Mouse (Mus musculus): ENCODE measurements around the gene Atp6v0b. TPM values are rescaled to one million over a fixed set of nuclear protein-coding genes. Genes with fewer than 3 reads are reported as not detected.
A peak's percentile ranks its signal among the peaks of the same experiment; 100 is the strongest.

Atp6v0b gene
- polyA plus RNA-seq, 1 experiment from 2014 or later, result 224 TPM

- Histone ChIP-seq H3K4me1 (ENCODE audit: control insufficient read depth, insufficient read depth, low read length) (peaks cover 33% of the 10 kb centered on the region), H3K9ac (ENCODE audit: low read length) (peak overlapping the region; percentile 93), H3K27me3 (ENCODE audit: control insufficient read depth, insufficient read depth, low read length) (no peaks in the 10 kb centered on the region), H3K27ac (ENCODE audit: low read length) (peak overlapping the region; percentile 72), H3K4me2 (ENCODE audit: low read depth, low read length) (peak overlapping the region; percentile 74), H3K36me3 (ENCODE audit: control insufficient read depth, insufficient read depth, low read length) (peaks cover 13% of the 10 kb centered on the region), H3K4me3 (replicated peaks; ENCODE audit: low read length) (peak overlapping the region; percentile 99), H3K9me3 (replicated peaks; ENCODE audit: control insufficient read depth, low read length) (no peaks in the 10 kb centered on the region)
- WGBS, result 2% methylated on average over 24 of the region's 24 CpGs
- peak; percentile 3; the same call in 1 of the 2 replicates for ATAC-seq (ENCODE audit: insufficient read depth, low FRiP score)
Measured at GRCm38 (mm10) chr4:117886644-117887043, 489 bp downstream of the Atp6v0b start.

DNA sequence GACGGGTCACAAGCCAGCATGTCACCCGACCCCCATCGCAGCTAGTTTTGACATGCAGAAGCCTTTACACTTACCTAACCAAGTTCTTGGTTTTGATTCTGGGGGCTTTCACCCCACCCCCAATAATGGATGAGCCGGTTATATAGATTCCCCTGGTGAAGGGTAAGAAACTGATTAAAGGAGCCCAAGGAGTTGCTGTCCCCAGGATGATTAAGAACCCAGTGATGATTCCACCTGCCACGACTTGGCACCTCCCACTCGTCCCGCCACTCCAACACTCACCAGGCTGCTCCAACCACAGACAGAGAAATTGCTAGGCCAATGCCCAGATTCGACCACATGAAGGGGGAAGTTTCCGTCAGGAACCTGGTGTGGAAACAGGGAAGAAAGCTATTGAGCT, 1.1 kb downstream of the Atp6v0b start:
- peaks cover 29% of the 10 kb centered on the region for H3K4me1 ChIP-seq (ENCODE audit: control insufficient read depth, insufficient read depth, low read length)

GRCm38 (mm10) chr4:117885093-117885492, 2.0 kb downstream of the Atp6v0b start:
- ATAC-seq (ENCODE audit: insufficient read depth, low FRiP score), result no peak
- peaks cover 13% of the 10 kb centered on the region for H3K36me3 ChIP-seq (ENCODE audit: control insufficient read depth, insufficient read depth, low read length)
- H3K4me2 ChIP-seq (ENCODE audit: low read depth, low read length), result no peak overlapping the region
- H3K4me1 ChIP-seq (ENCODE audit: control insufficient read depth, insufficient read depth, low read length), result peaks cover 26% of the 10 kb centered on the region
- no peak overlapping the region for H3K4me3 ChIP-seq (replicated peaks; ENCODE audit: low read length)
- H3K9ac ChIP-seq (ENCODE audit: low read length), result no peak overlapping the region
- H3K9me3 ChIP-seq (replicated peaks; ENCODE audit: control insufficient read depth, low read length), result no peaks in the 10 kb centered on the region
- no peak overlapping the region for H3K27ac ChIP-seq (ENCODE audit: low read length)
- H3K27me3 ChIP-seq (ENCODE audit: control insufficient read depth, insufficient read depth, low read length), result no peaks in the 10 kb centered on the region
- 93% methylated on average over 10 of the region's 10 CpGs for WGBS

More for the DNA sequence above, 1.1 kb downstream of the Atp6v0b start:
- H3K4me3 ChIP-seq (replicated peaks; ENCODE audit: low read length), result peak overlapping the region; percentile 99; the same call in 1 of the 2 replicates
- H3K36me3 ChIP-seq (ENCODE audit: control insufficient read depth, insufficient read depth, low read length), result peaks cover 13% of the 10 kb centered on the region
- H3K27ac ChIP-seq (ENCODE audit: low read length), result no peak overlapping the region
- H3K9me3 ChIP-seq (replicated peaks; ENCODE audit: control insufficient read depth, low read length), result no peaks in the 10 kb centered on the region
- H3K9ac ChIP-seq (ENCODE audit: low read length), result no peak overlapping the region
- no peak for ATAC-seq (ENCODE audit: insufficient read depth, low FRiP score)
- WGBS, result 75% methylated on average over 9 of the region's 9 CpGs
- no peaks in the 10 kb centered on the region for H3K27me3 ChIP-seq (ENCODE audit: control insufficient read depth, insufficient read depth, low read length)
- H3K4me2 ChIP-seq (ENCODE audit: low read depth, low read length), result peak overlapping the region; percentile 74

GRCm38 (mm10) chr4:117884146-117884545, 3.0 kb downstream of the Atp6v0b start:
- H3K9ac ChIP-seq (ENCODE audit: low read length), result peak overlapping the region; percentile 87; the same call in 1 of the 2 replicates

GRCm38 (mm10) chr4:117882701-117883691, 4.1 kb downstream of the Atp6v0b start, which contains the start of gene B4galt2:
Gene B4galt2, minus strand, starts transcription at chr4:117883487.
- no peaks in the 10 kb centered on the region for H3K27me3 ChIP-seq (ENCODE audit: control insufficient read depth, insufficient read depth, low read length)
- H3K36me3 ChIP-seq (ENCODE audit: control insufficient read depth, insufficient read depth, low read length), result peaks cover 13% of the 10 kb centered on the region
- under 1% methylated on average over 91 of the region's 103 CpGs for WGBS
- H3K9ac ChIP-seq (ENCODE audit: low read length), result peak within 1 kb of the TSS; percentile 87
- ATAC-seq (ENCODE audit: insufficient read depth, low FRiP score), result peak; percentile 45
- H3K27ac ChIP-seq (ENCODE audit: low read length), result peak within 1 kb of the TSS; percentile 62
- H3K4me2 ChIP-seq (ENCODE audit: low read depth, low read length), result peak within 1 kb of the TSS; percentile 86
- peaks cover 26% of the 10 kb centered on the region for H3K4me1 ChIP-seq (ENCODE audit: control insufficient read depth, insufficient read depth, low read length)
- H3K4me3 ChIP-seq (replicated peaks; ENCODE audit: low read length), result peak within 1 kb of the TSS; percentile 70
- H3K9me3 ChIP-seq (replicated peaks; ENCODE audit: control insufficient read depth, low read length), result no peaks in the 10 kb centered on the region

More at GRCm38 (mm10) chr4:117884146-117884545, 3.0 kb downstream of the Atp6v0b start:
- H3K4me1 ChIP-seq (ENCODE audit: control insufficient read depth, insufficient read depth, low read length), result peaks cover 26% of the 10 kb centered on the region
- H3K4me3 ChIP-seq (replicated peaks; ENCODE audit: low read length), result no peak overlapping the region
- no peaks in the 10 kb centered on the region for H3K9me3 ChIP-seq (replicated peaks; ENCODE audit: control insufficient read depth, low read length)
- 82% methylated on average over 1 of the region's 1 CpGs for WGBS
- H3K27ac ChIP-seq (ENCODE audit: low read length), result 0 out of 2 replicates have a peak overlapping the region, but pooled peaks have one; percentile 2
- no peak for ATAC-seq (ENCODE audit: insufficient read depth, low FRiP score)
- 0 out of 2 replicates have a peak overlapping the region, but pooled peaks have one; percentile 86 for H3K4me2 ChIP-seq (ENCODE audit: low read depth, low read length)
- H3K36me3 ChIP-seq (ENCODE audit: control insufficient read depth, insufficient read depth, low read length), result peaks cover 13% of the 10 kb centered on the region
- no peaks in the 10 kb centered on the region for H3K27me3 ChIP-seq (ENCODE audit: control insufficient read depth, insufficient read depth, low read length)

DNA sequence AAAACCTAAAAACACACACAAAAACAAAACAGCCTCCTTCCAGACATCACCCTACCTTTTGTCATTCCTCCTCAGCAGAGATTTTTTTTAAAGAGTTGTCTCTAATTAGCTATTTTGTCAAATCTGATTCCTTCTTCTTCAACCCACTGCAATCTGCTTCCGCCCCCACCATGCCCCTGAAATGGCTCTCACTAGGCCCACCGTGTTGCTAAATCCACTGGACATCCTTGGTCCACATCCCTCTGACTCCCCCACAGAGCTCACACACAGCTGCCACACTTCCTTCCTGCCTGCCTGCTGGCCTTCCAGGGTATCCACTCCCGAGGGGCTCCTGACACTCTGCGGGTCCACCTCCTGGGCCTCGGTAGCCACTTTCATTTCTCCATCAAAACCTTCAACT, 8.4 kb downstream of the Atp6v0b start:
- Histone ChIP-seq H3K27me3 (ENCODE audit: control insufficient read depth, insufficient read depth, low read length) (no peaks in the 10 kb centered on the region), H3K4me1 (ENCODE audit: control insufficient read depth, insufficient read depth, low read length) (peaks cover 7% of the 10 kb centered on the region), H3K4me2 (ENCODE audit: low read depth, low read length) (no peak overlapping the region), H3K9me3 (replicated peaks; ENCODE audit: control insufficient read depth, low read length) (no peaks in the 10 kb centered on the region), H3K9ac (ENCODE audit: low read length) (no peak overlapping the region), H3K4me3 (replicated peaks; ENCODE audit: low read length) (no peak overlapping the region), H3K27ac (ENCODE audit: low read length) (no peak overlapping the region), H3K36me3 (ENCODE audit: control insufficient read depth, insufficient read depth, low read length) (peaks cover 4% of the 10 kb centered on the region; the same call in 1 of the 2 replicates)
- 77% methylated on average over 5 of the region's 5 CpGs for WGBS
- no peak for ATAC-seq (ENCODE audit: insufficient read depth, low FRiP score)

DNA sequence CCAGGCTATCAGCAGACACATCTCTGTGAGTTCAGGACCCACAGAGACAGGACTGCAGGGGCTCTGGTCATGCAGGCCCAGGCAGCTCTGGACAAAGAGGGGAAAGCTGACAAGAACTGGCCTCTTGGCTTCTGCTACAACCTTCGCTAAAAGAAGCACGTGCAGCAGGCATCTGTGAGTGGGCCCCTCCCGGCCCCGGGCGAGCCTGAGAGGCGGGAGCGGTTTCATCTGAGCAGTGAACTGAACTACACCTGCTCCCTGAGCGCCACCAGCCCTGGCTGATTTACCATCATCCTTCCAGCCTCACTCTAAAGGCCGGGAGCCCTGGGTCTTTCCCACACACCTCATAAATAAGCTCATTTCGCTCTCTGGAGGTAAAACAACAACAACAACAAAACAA, 8.8 kb downstream of the Atp6v0b start:
- H3K36me3 ChIP-seq (ENCODE audit: control insufficient read depth, insufficient read depth, low read length), result peaks cover 4% of the 10 kb centered on the region; the same call in 1 of the 2 replicates
- no peak for ATAC-seq (ENCODE audit: insufficient read depth, low FRiP score)
- no peak overlapping the region for H3K27ac ChIP-seq (ENCODE audit: low read length)
- H3K4me3 ChIP-seq (replicated peaks; ENCODE audit: low read length), result no peak overlapping the region
- no peak overlapping the region for H3K9ac ChIP-seq (ENCODE audit: low read length)
- no peaks in the 10 kb centered on the region for H3K9me3 ChIP-seq (replicated peaks; ENCODE audit: control insufficient read depth, low read length)
- WGBS, result 58% methylated on average over 10 of the region's 10 CpGs
- no peaks in the 10 kb centered on the region for H3K27me3 ChIP-seq (ENCODE audit: control insufficient read depth, insufficient read depth, low read length)
- H3K4me2 ChIP-seq (ENCODE audit: low read depth, low read length), result no peak overlapping the region
- peaks cover 4% of the 10 kb centered on the region; the same call in 1 of the 2 replicates for H3K4me1 ChIP-seq (ENCODE audit: control insufficient read depth, insufficient read depth, low read length)

- no peak overlapping the region for H3K4me2 ChIP-seq (ENCODE audit: low read depth, low read length)
- H3K9ac ChIP-seq (ENCODE audit: low read length), result no peak overlapping the region
- no peak for ATAC-seq (ENCODE audit: insufficient read depth, low FRiP score)
- H3K9me3 ChIP-seq (replicated peaks; ENCODE audit: control insufficient read depth, low read length), result no peaks in the 10 kb centered on the region
- peaks cover 4% of the 10 kb centered on the region; the same call in 1 of the 2 replicates for H3K36me3 ChIP-seq (ENCODE audit: control insufficient read depth, insufficient read depth, low read length)
- 91% methylated on average over 9 of the region's 9 CpGs for WGBS
- H3K4me3 ChIP-seq (replicated peaks; ENCODE audit: low read length), result no peak overlapping the region
- H3K4me1 ChIP-seq (ENCODE audit: control insufficient read depth, insufficient read depth, low read length), result peaks cover 7% of the 10 kb centered on the region
- no peaks in the 10 kb centered on the region for H3K27me3 ChIP-seq (ENCODE audit: control insufficient read depth, insufficient read depth, low read length)
- H3K27ac ChIP-seq (ENCODE audit: low read length), result no peak overlapping the region
Measured at GRCm38 (mm10) chr4:117873615-117874014, 13.5 kb downstream of the Atp6v0b start.

- WGBS, result 8% methylated on average over 14 of the region's 14 CpGs
- Histone ChIP-seq H3K9ac (ENCODE audit: low read length) (peak within 1 kb of the TSS; percentile 40; the same call in 1 of the 2 replicates), H3K27ac (ENCODE audit: low read length) (no peak within 1 kb of the TSS)
Measured at GRCm38 (mm10) chr4:117872471-117872886, 14.7 kb downstream of the Atp6v0b start, which contains the start of gene Ccdc24. Gene Ccdc24, minus strand, starts transcription at chr4:117872557.

More at GRCm38 (mm10) chr4:117872471-117872886, 14.7 kb downstream of the Atp6v0b start, which contains the start of gene Ccdc24:
- peak within 1 kb of the TSS; percentile 13 for H3K4me3 ChIP-seq (replicated peaks; ENCODE audit: low read length)
- peak within 1 kb of the TSS; percentile 47 for H3K4me2 ChIP-seq (ENCODE audit: low read depth, low read length)
- 0 out of 2 replicates have a peak, but pooled peaks have one; percentile 23 for ATAC-seq (ENCODE audit: insufficient read depth, low FRiP score)
- peaks cover 4% of the 10 kb centered on the region; the same call in 1 of the 2 replicates for H3K36me3 ChIP-seq (ENCODE audit: control insufficient read depth, insufficient read depth, low read length)
- H3K27me3 ChIP-seq (ENCODE audit: control insufficient read depth, insufficient read depth, low read length), result no peaks in the 10 kb centered on the region
- peaks cover 7% of the 10 kb centered on the region for H3K4me1 ChIP-seq (ENCODE audit: control insufficient read depth, insufficient read depth, low read length)
- H3K9me3 ChIP-seq (replicated peaks; ENCODE audit: control insufficient read depth, low read length), result no peaks in the 10 kb centered on the region

All from stomach, embryonic 16.5 days (tissue).